Comparison of ENCODE assay signal across 8 mouse cellular contexts in the genomic region with DNA sequence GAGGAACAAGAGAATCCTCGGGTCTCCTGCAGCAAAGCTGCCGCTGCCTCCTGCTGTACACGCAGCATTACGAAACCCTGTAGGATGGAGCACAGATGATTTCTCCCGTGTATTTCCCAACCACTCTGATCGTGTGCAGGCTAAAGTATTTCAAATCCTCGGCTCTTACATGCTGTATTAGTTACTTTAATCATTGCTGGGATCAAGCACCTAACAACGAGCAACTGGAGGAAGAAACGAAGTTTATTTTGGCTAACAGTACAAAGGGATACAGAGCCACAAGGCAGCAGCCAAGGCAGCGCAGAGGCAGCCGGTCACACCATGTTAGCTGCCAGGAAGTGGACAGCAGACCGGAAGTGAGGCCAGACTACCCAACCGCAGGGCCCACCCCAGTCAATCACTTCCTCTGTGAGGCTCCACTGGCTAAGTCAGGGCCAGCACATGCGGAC.
A peak's percentile ranks its signal among the peaks of the same experiment; 100 is the strongest.
DNase-seq lines count a peak whose midpoint lies in the region; ATAC-seq and TF ChIP-seq lines count a peak whose summit lies in the region.

No protein-coding gene starts in this region.

- H3K27ac ChIP-seq in neural tube, embryonic 15.5 days (replicated peaks): no peak overlapping the region
- H3K27ac ChIP-seq in gastrocnemius, adult 2 months: peak overlapping the region; percentile 58

- no peak overlapping the region for H3K9ac ChIP-seq in neural tube, embryonic 15.5 days (replicated peaks)

- WGBS in neural tube, embryonic 15.5 days: 77% methylated on average over 14 of the region's 14 CpGs

- H3K36me3 ChIP-seq in neural tube, embryonic 15.5 days: no peaks in the 10 kb centered on the region

- H3K4me1 ChIP-seq in neural tube, embryonic 15.5 days: no peaks in the 10 kb centered on the region

- no peaks in the 10 kb centered on the region for H3K27me3 ChIP-seq in neural tube, embryonic 15.5 days (replicated peaks)

- no peak overlapping the region for H3K4me3 ChIP-seq in neural tube, embryonic 15.5 days (replicated peaks)
- H3K4me3 ChIP-seq in gastrocnemius, adult 2 months: no peak overlapping the region

- H3K4me2 ChIP-seq in neural tube, embryonic 15.5 days: no peak overlapping the region

- intact Hi-C loops in gastrocnemius, adult 2 months (cut with DNase I): no loop called here

- no peak for TF ChIP-seq CTCF in gastrocnemius, adult 2 months (IDR thresholded peaks at IDR 0.05)

- DNase-seq in neural tube, embryonic 10.5 days (ENCODE audit: extremely low spot score, low spot score): peak; percentile 15
- peak; percentile 56 for DNase-seq in gastrocnemius, adult 2 months
- DNase-seq in kidney, postnatal 10 days: peak; percentile 73
- peak; percentile 62 for DNase-seq in lung, postnatal 36 days
- no peak for DNase-seq in cerebellum, adult 11 months
- no peak for DNase-seq in cerebellum, postnatal 14 days
- no peak for DNase-seq in right cerebral cortex, adult 18-20 months

- H3K9me3 ChIP-seq in neural tube, embryonic 15.5 days (replicated peaks): no peaks in the 10 kb centered on the region

- no peak for ATAC-seq in neural tube, embryonic 15.5 days (ENCODE audit: low FRiP score)

Comparison
In these comparisons a context has a peak if more than half of its experiments do, and no peak if none do; other contexts are left out.
1. DNase-seq: peak in neural tube, embryonic 10.5 days (single experiment), gastrocnemius, adult 2 months (single experiment), kidney, postnatal 10 days (single experiment) and lung, postnatal 36 days (single experiment); none in cerebellum, adult 11 months (single experiment), cerebellum, postnatal 14 days (0 of 2) and right cerebral cortex, adult 18-20 months (single experiment).